Mouse (Mus musculus) macrophage (primary cell): ENCODE measurements at regions not wholly inside any gene's neighbourhood (a gene's known extent, or its start where the extent isn't known, plus 50 kb on each side); places are given as distances from the start of the nearest gene placed in this dataset.

Experiments
- H3K27ac ChIP-seq: fragments of 350-480 bp; formaldehyde crosslinking; 2 replicates; pipeline ENCODE4 v1.9.0; 2021
- H3K36me3 ChIP-seq: fragments of 350-480 bp; formaldehyde crosslinking; 2 replicates; pipeline ENCODE4 v1.9.0; 2021; ENCODE audit errors: inconsistent target
- H3K4me3 ChIP-seq: fragments of 350-480 bp; formaldehyde crosslinking; 2 replicates; pipeline ENCODE4 v1.9.0; 2021; ENCODE audit errors: inconsistent target
- H3K79me2 ChIP-seq: fragments of 350-480 bp; formaldehyde crosslinking; 2 replicates; pipeline ENCODE4 v1.9.0; 2021; ENCODE audit errors: inconsistent target
- WGBS: methylation state at CpG from one replicate; pipeline ENCODE4 v1.1.7; 2026; ENCODE audit warnings: inconsistent platforms; ENCODE audit not compliant: missing documents; 5-methylcytosine and 5-hydroxymethylcytosine counted together

GRCm38 (mm10) chr11:114400701-114401100, 267.6 kb upstream of the Rpl38 start:
- Histone ChIP-seq H3K36me3 (no peaks in the 10 kb centered on the region), H3K27ac (no peak overlapping the region), H3K4me3 (no peak overlapping the region), H3K79me2 (no peaks in the 10 kb centered on the region)
- WGBS = 19% methylated on average over 5 of the region's 5 CpGs

GRCm38 (mm10) chr11:114392161-114392560, 276.2 kb upstream of the Rpl38 start:
- H3K4me3 ChIP-seq = no peak overlapping the region
- H3K36me3 ChIP-seq = no peaks in the 10 kb centered on the region
- H3K27ac ChIP-seq = no peak overlapping the region
- H3K79me2 ChIP-seq = no peaks in the 10 kb centered on the region
- 6% methylated on average over 10 of the region's 10 CpGs for WGBS

- Histone ChIP-seq H3K79me2 (no peaks in the 10 kb centered on the region), H3K36me3 (no peaks in the 10 kb centered on the region), H3K4me3 (no peak overlapping the region), H3K27ac (no peak overlapping the region)
- WGBS = 4% methylated on average over 6 of the region's 6 CpGs
Observed at GRCm38 (mm10) chr11:114391553-114391952, 276.8 kb upstream of the Rpl38 start.

- H3K79me2 ChIP-seq = no peaks in the 10 kb centered on the region
- H3K27ac ChIP-seq = no peak overlapping the region
- H3K36me3 ChIP-seq = no peaks in the 10 kb centered on the region
- 62% methylated on average over 2 of the region's 2 CpGs for WGBS
- H3K4me3 ChIP-seq = no peak overlapping the region
Observed at GRCm38 (mm10) chr11:114387091-114387490, 281.2 kb upstream of the Rpl38 start.

- Histone ChIP-seq H3K4me3 (no peak overlapping the region), H3K79me2 (no peaks in the 10 kb centered on the region), H3K36me3 (no peaks in the 10 kb centered on the region), H3K27ac (no peak overlapping the region)
- WGBS = 20% methylated on average over 8 of the region's 8 CpGs
Observed at GRCm38 (mm10) chr11:114379411-114379824, 288.9 kb upstream of the Rpl38 start.

GRCm38 (mm10) chr11:114375921-114376320, 292.4 kb upstream of the Rpl38 start:
- H3K79me2 ChIP-seq = no peaks in the 10 kb centered on the region
- 82% methylated on average over 14 of the region's 14 CpGs for WGBS
- H3K36me3 ChIP-seq = no peaks in the 10 kb centered on the region
- no peak overlapping the region for H3K27ac ChIP-seq
- no peak overlapping the region for H3K4me3 ChIP-seq

- Histone ChIP-seq H3K27ac (no peak overlapping the region), H3K79me2 (no peaks in the 10 kb centered on the region), H3K36me3 (no peaks in the 10 kb centered on the region), H3K4me3 (no peak overlapping the region)
- 70% methylated on average over 9 of the region's 10 CpGs for WGBS
Observed at GRCm38 (mm10) chr11:114370708-114371107, 297.6 kb upstream of the Rpl38 start.

GRCm38 (mm10) chr11:114367779-114368178, 300.5 kb upstream of the Rpl38 start:
- no peaks in the 10 kb centered on the region for H3K79me2 ChIP-seq
- WGBS = 93% methylated on average over 6 of the region's 8 CpGs
- H3K27ac ChIP-seq = no peak overlapping the region
- no peak overlapping the region for H3K4me3 ChIP-seq
- no peaks in the 10 kb centered on the region for H3K36me3 ChIP-seq

GRCm38 (mm10) chr11:114360946-114361345, 294.1 kb upstream of the Sdk2 start:
- H3K36me3 ChIP-seq = no peaks in the 10 kb centered on the region
- WGBS = 88% methylated on average over 8 of the region's 8 CpGs

GRCm38 (mm10) chr11:114360321-114360720, 293.5 kb upstream of the Sdk2 start:
- Histone ChIP-seq H3K27ac (no peak overlapping the region), H3K79me2 (no peaks in the 10 kb centered on the region), H3K4me3 (no peak overlapping the region), H3K36me3 (no peaks in the 10 kb centered on the region)
- 90% methylated on average over 10 of the region's 10 CpGs for WGBS

More at GRCm38 (mm10) chr11:114360946-114361345, 294.1 kb upstream of the Sdk2 start:
- H3K79me2 ChIP-seq = no peaks in the 10 kb centered on the region
- no peak overlapping the region for H3K4me3 ChIP-seq
- H3K27ac ChIP-seq = no peak overlapping the region

GRCm38 (mm10) chr11:114352146-114352795, 285.4 kb upstream of the Sdk2 start:
- Histone ChIP-seq H3K27ac (no peak overlapping the region), H3K4me3 (no peak overlapping the region), H3K79me2 (no peaks in the 10 kb centered on the region), H3K36me3 (no peaks in the 10 kb centered on the region)
- WGBS = 70% methylated on average over 4 of the region's 4 CpGs

- Histone ChIP-seq H3K27ac (no peak overlapping the region), H3K4me3 (no peak overlapping the region), H3K79me2 (no peaks in the 10 kb centered on the region), H3K36me3 (no peaks in the 10 kb centered on the region)
- 93% methylated on average over 12 of the region's 12 CpGs for WGBS
Observed at GRCm38 (mm10) chr11:114336839-114337484, 270.1 kb upstream of the Sdk2 start.

- H3K36me3 ChIP-seq = no peaks in the 10 kb centered on the region
- 65% methylated on average over 10 of the region's 10 CpGs for whole genome bisulfite sequencing
Observed at GRCm38 (mm10) chr11:114335950-114336838, 269.3 kb upstream of the Sdk2 start.

GRCm38 (mm10) chr11:114331579-114332150, 264.8 kb upstream of the Sdk2 start:
- 82% methylated on average over 5 of the region's 5 CpGs for WGBS
- Histone ChIP-seq H3K79me2 (no peaks in the 10 kb centered on the region), H3K27ac (no peak overlapping the region), H3K4me3 (no peak overlapping the region), H3K36me3 (no peaks in the 10 kb centered on the region)

More at GRCm38 (mm10) chr11:114335950-114336838, 269.3 kb upstream of the Sdk2 start:
- Histone ChIP-seq H3K79me2 (no peaks in the 10 kb centered on the region), H3K27ac (no peak overlapping the region), H3K4me3 (no peak overlapping the region)
